In genomic region chr10:76961790-76962489, GRCm38 (mm10) we compare ENCODE assay signal across 7 mouse cellular contexts. TPM values are rescaled to one million over a fixed set of nuclear protein-coding genes. Genes with fewer than 3 reads are reported as not detected.
DNase-seq lines count a peak whose midpoint lies in the region; ATAC-seq and TF ChIP-seq lines count a peak whose summit lies in the region.

Gene Pcbp3, minus strand, starts transcription at chr10:76961887.

- TF ChIP-seq POLR2A in bone marrow, adult 2 months (IDR thresholded peaks at IDR 0.05; ENCODE audit: borderline replicate concordance, control insufficient read depth, low read depth, low read length), result peak; percentile 27; the same call in 1 of the 2 replicates
- no peak for TF ChIP-seq POLR2A in small intestine, adult 2 months (IDR thresholded peaks at IDR 0.05; ENCODE audit: low read depth, low read length)

- H3K9ac ChIP-seq in embryonic facial prominence, embryonic 14.5 days (ENCODE audit: low read depth, low read length), result peak within 1 kb of the TSS; percentile 78
- H3K9ac ChIP-seq in midbrain, embryonic 13.5 days (replicated peaks), result peak within 1 kb of the TSS; percentile 82

- H3K27ac ChIP-seq in bone marrow, adult 2 months (ENCODE audit: control insufficient read depth, insufficient read depth, low read depth, low read length, poor library complexity), result peak within 1 kb of the TSS; percentile 29; the same call in 1 of the 2 replicates
- no peak within 1 kb of the TSS for H3K27ac ChIP-seq in embryonic facial prominence, embryonic 14.5 days (replicated peaks; ENCODE audit: low read depth, low read length)
- H3K27ac ChIP-seq in limb, embryonic 10.5 days, result peak within 1 kb of the TSS; percentile 87
- H3K27ac ChIP-seq in midbrain, embryonic 13.5 days, result peak within 1 kb of the TSS; percentile 58
- H3K27ac ChIP-seq in small intestine, adult 2 months (ENCODE audit: insufficient read depth, low read depth, low read length), result no peak within 1 kb of the TSS

- H3K4me3 ChIP-seq in bone marrow, adult 2 months (replicated peaks; ENCODE audit: control insufficient read depth, low read depth, low read length), result peak within 1 kb of the TSS; percentile 63
- H3K4me3 ChIP-seq in embryonic facial prominence, embryonic 14.5 days (ENCODE audit: low read depth, low read length), result peak within 1 kb of the TSS; percentile 64
- H3K4me3 ChIP-seq in limb, embryonic 10.5 days, result peak within 1 kb of the TSS; percentile 68
- H3K4me3 ChIP-seq in midbrain, embryonic 13.5 days (replicated peaks), result peak within 1 kb of the TSS; percentile 72
- peak within 1 kb of the TSS; percentile 70 for H3K4me3 ChIP-seq in small intestine, adult 2 months (ENCODE audit: low read depth, low read length)

- H3K36me3 ChIP-seq in embryonic facial prominence, embryonic 14.5 days (ENCODE audit: control insufficient read depth, insufficient read depth, low read length), result no peaks in the 10 kb centered on the region
- no peaks in the 10 kb centered on the region for H3K36me3 ChIP-seq in limb, embryonic 10.5 days
- no peaks in the 10 kb centered on the region for H3K36me3 ChIP-seq in midbrain, embryonic 13.5 days
- H3K36me3 ChIP-seq in small intestine, adult 2 months (ENCODE audit: control insufficient read depth, insufficient read depth, low read length), result no peaks in the 10 kb centered on the region

- no peaks in the 10 kb centered on the region for H3K9me3 ChIP-seq in embryonic facial prominence, embryonic 14.5 days (ENCODE audit: control insufficient read depth, low read length)
- no peaks in the 10 kb centered on the region for H3K9me3 ChIP-seq in limb, embryonic 10.5 days (replicated peaks)
- no peaks in the 10 kb centered on the region for H3K9me3 ChIP-seq in midbrain, embryonic 13.5 days

- no peaks in the 10 kb centered on the region for H3K27me3 ChIP-seq in embryonic facial prominence, embryonic 14.5 days (replicated peaks; ENCODE audit: control insufficient read depth, insufficient read depth, low read length)
- H3K27me3 ChIP-seq in limb, embryonic 10.5 days (ENCODE audit: low read depth, poor library complexity, severe bottlenecking), result no peaks in the 10 kb centered on the region
- H3K27me3 ChIP-seq in midbrain, embryonic 13.5 days, result no peaks in the 10 kb centered on the region
- no peaks in the 10 kb centered on the region; the same call in 1 of the 2 replicates for H3K27me3 ChIP-seq in small intestine, adult 2 months (ENCODE audit: control insufficient read depth, insufficient read depth, low read length)

- no peak for TF ChIP-seq CTCF in bone marrow, adult 2 months (IDR thresholded peaks at IDR 0.05; ENCODE audit: control insufficient read depth, insufficient read depth, low read length)
- TF ChIP-seq CTCF in small intestine, adult 2 months (IDR thresholded peaks at IDR 0.05; ENCODE audit: extremely low read depth, insufficient read length, insufficient replicate concordance, low read depth, low read length), result no peak

- ATAC-seq in embryonic facial prominence, embryonic 14.5 days (ENCODE audit: low read depth), result peak; percentile 98
- ATAC-seq in midbrain, embryonic 13.5 days, result peak; percentile 97

- peak within 1 kb of the TSS; percentile 97 for H3K4me2 ChIP-seq in embryonic facial prominence, embryonic 14.5 days (ENCODE audit: low read depth, low read length)
- peak within 1 kb of the TSS; percentile 95 for H3K4me2 ChIP-seq in midbrain, embryonic 13.5 days (replicated peaks)

- H3K4me1 ChIP-seq in bone marrow, adult 2 months (ENCODE audit: control insufficient read depth, insufficient read depth, low read length), result no peaks in the 10 kb centered on the region; the same call in 1 of the 2 replicates
- peaks cover 28% of the 10 kb centered on the region for H3K4me1 ChIP-seq in embryonic facial prominence, embryonic 14.5 days (ENCODE audit: control insufficient read depth, insufficient read depth, low read length)
- H3K4me1 ChIP-seq in limb, embryonic 10.5 days, result peaks cover 64% of the 10 kb centered on the region
- peaks cover 45% of the 10 kb centered on the region for H3K4me1 ChIP-seq in midbrain, embryonic 13.5 days (replicated peaks)
- H3K4me1 ChIP-seq in small intestine, adult 2 months (ENCODE audit: control insufficient read depth, insufficient read depth, insufficient read length, low read length), result peaks cover 5% of the 10 kb centered on the region

- 3% methylated on average over 62 of the region's 62 CpGs for WGBS in bone marrow, adult 2 months
- WGBS in embryonic facial prominence, embryonic 14.5 days, result 5% methylated on average over 19 of the region's 62 CpGs
- 2% methylated on average over 59 of the region's 62 CpGs for WGBS in limb, embryonic 10.5 days
- 1% methylated on average over 62 of the region's 62 CpGs for WGBS in midbrain, embryonic 13.5 days
- 6% methylated on average over 62 of the region's 62 CpGs for WGBS in small intestine, adult 2 months

- peak; percentile 99 for DNase-seq in embryonic facial prominence, embryonic 14.5 days (ENCODE audit: low spot score)
- DNase-seq in heart, adult 18-20 months, result peak; percentile 94 to 98
- peak; percentile 96 for DNase-seq in kidney, adult 18-20 months
- DNase-seq in limb, embryonic 10.5 days (ENCODE audit: low spot score), result peak; percentile 97

RNA-seq across cellular contexts. Expression of gene Pcbp3, which starts in this region (rescaled TPM):
- polyA plus RNA-seq in bone marrow, adult 2 months (2011; ENCODE audit: insufficient read depth, insufficient read length, low replicate concordance, missing spikeins), result 2.8 and 4.3 TPM in 2 replicates
- polyA plus RNA-seq in embryonic facial prominence, embryonic 14.5 days (2014; fragmentation: Nextera tagmentation; extraction: Ambion mirVana), result 18.9 and 20.9 TPM in 2 replicates
- 1 to 10 TPM; 2.3 to 2.7 TPM for total RNA-seq in heart, adult 18-20 months (2021)
- polyA plus RNA-seq in limb, embryonic 10.5 days (2016; fragmentation: Nextera tagmentation; extraction: Ambion mirVana), result 44.9 and 47.3 TPM in 2 replicates
- 55.2 and 55.3 TPM in 2 replicates for polyA plus RNA-seq in midbrain, embryonic 13.5 days (2015; fragmentation: Nextera tagmentation; extraction: Ambion mirVana)
- 1.7 and 4.5 TPM in 2 replicates for polyA plus RNA-seq in small intestine, adult 2 months (2012; rRNA removed)

Comparison
In these comparisons a context has a peak if more than half of its experiments do, and no peak if none do; other contexts are left out.
1. H3K27ac ChIP-seq: peak in bone marrow, adult 2 months (single experiment), limb, embryonic 10.5 days (single experiment) and midbrain, embryonic 13.5 days (single experiment); none in embryonic facial prominence, embryonic 14.5 days (single experiment) and small intestine, adult 2 months (single experiment).
2. Peak in every context shown above with its lines, with median percentiles within 50 percentile points of each other: H3K4me3 ChIP-seq and DNase-seq.